Mouse (Mus musculus) embryo, embryonic 10.5 days (tissue): ENCODE results near the gene Ccdc170.
"Not testable (repeated sequence)": the region's sequence is repeated elsewhere in the genome, so short reads cannot be mapped to it uniquely, and the experiment has no call there.

Experiments used
- DNase-seq: peaks from one replicate; pipeline ENCODE4 v3.0.0-alpha.2; 2015; ENCODE audit warnings: low spot score

Gene Ccdc170

GRCm38 (mm10) chr10:4482355-4482754 is at the start of gene Ccdc170:
TSS of gene Ccdc170 (plus strand) at chr10:4482502.
- DNase-seq = no peak

- DNase-seq = peak; percentile 46
These were observed 49.1 kb upstream of the Ccdc170 start for GRCm38 (mm10) chr10:4432996-4433755.

- DNase-seq = not testable (repeated sequence)
These were observed 48.4 kb upstream of the Ccdc170 start for GRCm38 (mm10) chr10:4433871-4434270.

- DNase-seq = no peak
These were observed 46.9 kb upstream of the Ccdc170 start for GRCm38 (mm10) chr10:4435416-4435815.

- DNase-seq = no peak
These were observed 25.9 kb upstream of the Ccdc170 start for GRCm38 (mm10) chr10:4456409-4456808.

GRCm38 (mm10) chr10:4460201-4460600 is 22.1 kb upstream of the Ccdc170 start:
- no peak for DNase-seq

GRCm38 (mm10) chr10:4465799-4466198 is 16.5 kb upstream of the Ccdc170 start:
- no peak for DNase-seq

- DNase-seq = no peak
These were observed 12.9 kb upstream of the Ccdc170 start for GRCm38 (mm10) chr10:4469406-4469805.

GRCm38 (mm10) chr10:4473591-4473993 is 8.7 kb upstream of the Ccdc170 start:
- DNase-seq = no peak

GRCm38 (mm10) chr10:4475431-4475830 is 6.9 kb upstream of the Ccdc170 start:
- no peak for DNase-seq

GRCm38 (mm10) chr10:4476604-4477003 is 5.7 kb upstream of the Ccdc170 start:
- DNase-seq = no peak

- DNase-seq = no peak
These were observed 1.4 kb upstream of the Ccdc170 start for GRCm38 (mm10) chr10:4480929-4481328.

- no peak for DNase-seq
These were observed 607 bp upstream of the Ccdc170 start for GRCm38 (mm10) chr10:4481695-4482094.

GRCm38 (mm10) chr10:4483848-4484247 is 1.5 kb downstream of the Ccdc170 start:
- DNase-seq = no peak

GRCm38 (mm10) chr10:4484986-4485385 is 2.7 kb downstream of the Ccdc170 start:
- no peak for DNase-seq

GRCm38 (mm10) chr10:4489865-4490264 is 7.6 kb downstream of the Ccdc170 start:
- no peak for DNase-seq

- DNase-seq = no peak
These were observed 9.0 kb downstream of the Ccdc170 start for GRCm38 (mm10) chr10:4491281-4491680.

GRCm38 (mm10) chr10:4492045-4492444 is 9.7 kb downstream of the Ccdc170 start:
- no peak for DNase-seq

- peak; percentile 33 for DNase-seq
These were observed 10.6 kb downstream of the Ccdc170 start for GRCm38 (mm10) chr10:4492909-4493308.

- no peak for DNase-seq
These were observed 20.9 kb downstream of the Ccdc170 start for GRCm38 (mm10) chr10:4503251-4503650.

- DNase-seq = no peak
These were observed 30.4 kb downstream of the Ccdc170 start for GRCm38 (mm10) chr10:4512725-4513124.

GRCm38 (mm10) chr10:4517614-4518013 is 35.3 kb downstream of the Ccdc170 start:
- DNase-seq = no peak

- no peak for DNase-seq
These were observed 37.3 kb downstream of the Ccdc170 start for GRCm38 (mm10) chr10:4519645-4520044.
